Mouse (Mus musculus) gastrocnemius, adult 8-10 months (tissue): ENCODE measurements around the gene Zfp688. TPM values are rescaled to one million over a fixed set of nuclear protein-coding genes. Genes with fewer than 3 reads are reported as not detected.
"Not testable (repeated sequence)": the region's sequence is repeated elsewhere in the genome, so short reads cannot be mapped to it uniquely, and the experiment has no call there.

ENCODE experiments used
- DNase-seq, 2 experiments: peaks; one replicate each; pipeline ENCODE4 v3.0.0; 2022; ENCODE audit warnings: low spot score in 2 of 2
- total RNA-seq, 4 experiments: library from RNA; stranded (reverse); gene quantifications; 2 replicates each; pipeline ENCODE4 v1.2.4; 2022

The Zfp688 gene
- total RNA-seq = 1 to 10 TPM; 1.3 to 3.4 (median 2.2) TPM

- DNase-seq = peak; percentile 86 to 88
These were observed at the start of gene Zfp688 for GRCm38 (mm10) chr7:127421388-127422191. Gene Zfp688, minus strand, starts transcription at chr7:127422068.

GRCm38 (mm10) chr7:127471646-127472010, 49.8 kb upstream of the Zfp688 start:
- DNase-seq = peak; percentile 36 to 62

- peak; percentile 84 to 92 for DNase-seq
These were observed 49.1 kb upstream of the Zfp688 start for GRCm38 (mm10) chr7:127470743-127471645.

GRCm38 (mm10) chr7:127470011-127470715, 48.3 kb upstream of the Zfp688 start:
- DNase-seq = no peak

GRCm38 (mm10) chr7:127466606-127467005, 44.7 kb upstream of the Zfp688 start:
- no peak for DNase-seq

GRCm38 (mm10) chr7:127465670-127466069, 43.8 kb upstream of the Zfp688 start:
- not testable (repeated sequence) for DNase-seq

GRCm38 (mm10) chr7:127465191-127465590, 43.3 kb upstream of the Zfp688 start:
- no peak for DNase-seq

GRCm38 (mm10) chr7:127459311-127459710, 37.4 kb upstream of the Zfp688 start, which contains the start of gene Prr14:
Gene Prr14, plus strand, starts transcription at chr7:127459611.
- not testable (repeated sequence) for DNase-seq

- not testable (repeated sequence) for DNase-seq
These were observed 36.7 kb upstream of the Zfp688 start for GRCm38 (mm10) chr7:127458371-127459122.

GRCm38 (mm10) chr7:127454905-127455304, 33.0 kb upstream of the Zfp688 start:
- no peak for DNase-seq

- no peak for DNase-seq
These were observed 31.2 kb upstream of the Zfp688 start for GRCm38 (mm10) chr7:127453056-127453455.

GRCm38 (mm10) chr7:127449966-127450365, 28.1 kb upstream of the Zfp688 start:
- no peak for DNase-seq

GRCm38 (mm10) chr7:127448521-127449300, 26.8 kb upstream of the Zfp688 start, which contains the start of gene Zfp689:
Gene Zfp689, minus strand, starts transcription at chr7:127449158.
- peak; percentile 93 for DNase-seq

- DNase-seq = no peak
These were observed 22.1 kb upstream of the Zfp688 start for GRCm38 (mm10) chr7:127443976-127444375.

GRCm38 (mm10) chr7:127437724-127438123, 15.9 kb upstream of the Zfp688 start:
- no peak for DNase-seq

- DNase-seq = no peak
These were observed 13.3 kb upstream of the Zfp688 start for GRCm38 (mm10) chr7:127435206-127435605.

- DNase-seq = no peak
These were observed 4.5 kb upstream of the Zfp688 start for GRCm38 (mm10) chr7:127426354-127426753.

GRCm38 (mm10) chr7:127425911-127426310, 4.0 kb upstream of the Zfp688 start:
- DNase-seq = no peak

- DNase-seq = no peak
These were observed 3.4 kb upstream of the Zfp688 start for GRCm38 (mm10) chr7:127425291-127425690.

- DNase-seq = no peak
These were observed 379 bp upstream of the Zfp688 start for GRCm38 (mm10) chr7:127422247-127422646.
